Mouse (Mus musculus) bone marrow macrophage, adult 2 months (primary cell): ENCODE data around the gene Tm9sf2.

Experiments
- CTCF ChIP-seq: IDR thresholded peaks from 2 replicates; pipeline ENCODE4 v1.5.1; 2012; ENCODE audit warnings: low read depth, mild to moderate bottlenecking, low read length, moderate library complexity
- POLR2A ChIP-seq: IDR thresholded peaks from 2 replicates; pipeline ENCODE4 v1.6.1; 2012; ENCODE audit warnings: mild to moderate bottlenecking, low read depth, low read length, borderline replicate concordance

DNA sequence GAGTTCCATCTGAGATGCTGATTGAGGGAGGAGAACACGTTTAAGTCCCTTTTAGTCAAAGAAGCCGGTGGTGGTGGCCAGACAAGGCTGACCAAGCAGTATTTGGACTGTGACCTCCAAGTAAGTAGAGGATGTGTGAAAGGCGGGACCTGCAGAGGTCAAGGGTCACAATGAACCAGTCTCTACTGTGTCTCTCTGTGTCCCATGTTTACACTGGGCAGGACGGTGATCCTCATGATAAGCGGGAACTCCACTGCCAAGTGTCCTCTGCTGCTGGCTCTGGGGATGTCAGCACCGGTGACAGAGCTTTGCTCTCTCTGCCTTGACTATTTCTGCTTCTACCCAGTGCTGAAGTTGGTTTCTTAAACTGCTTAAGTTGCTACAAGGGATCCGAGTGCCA lies 64.2 kb downstream of the Tm9sf2 start:
- TF ChIP-seq POLR2A: no peak
- no peak for TF ChIP-seq CTCF
